Mouse (Mus musculus) hematopoietic stem cell, adult 5-6 weeks (primary cell): Measurements from ENCODE around the gene Pfkfb3. TPM values are rescaled to one million over a fixed set of nuclear protein-coding genes. Genes with fewer than 3 reads are reported as not detected.

Source experiments
- ATAC-seq, 2 experiments: fragments of 125-278 bp in 1 of 2; replicated peaks in 1 of 2; 2 replicates each; pipeline ENCODE4 v1.8.0; 2016 to 2017; ENCODE audit warnings: inconsistent platforms in 2 of 2, mild to moderate bottlenecking in 2 of 2, moderate number of reproducible peaks in 2 of 2, low read depth in 1 of 2, moderate TSS enrichment in 1 of 2; ENCODE audit not compliant: low FRiP score in 2 of 2, poor library complexity in 2 of 2, severe bottlenecking in 2 of 2, insufficient read depth in 1 of 2, low TSS enrichment in 1 of 2
- total RNA-seq: library from RNA; stranded (forward); fragments of 172-1452, 232-1000 nt; gene quantifications from 2 replicates; pipeline ENCODE4 v1.2.3, GENCODE M21; 2017

Pfkfb3 gene
- total RNA-seq, 1 experiment from 2014 or later = 22.7 TPM

GRCm38 (mm10) chr2:11482364-11482763 is 71.5 kb downstream of the Pfkfb3 start:
- ATAC-seq = no peak

- ATAC-seq = no peak
These were observed 74.9 kb downstream of the Pfkfb3 start for GRCm38 (mm10) chr2:11478960-11479359.

GRCm38 (mm10) chr2:11475316-11475715 is 78.6 kb downstream of the Pfkfb3 start:
- ATAC-seq = no peak

GRCm38 (mm10) chr2:11464661-11465099 is 89.2 kb downstream of the Pfkfb3 start:
- no peak for ATAC-seq

- no peak for ATAC-seq
These were observed 92.9 kb downstream of the Pfkfb3 start for GRCm38 (mm10) chr2:11460976-11461375.

GRCm38 (mm10) chr2:11458494-11458893 is 95.4 kb downstream of the Pfkfb3 start:
- no peak for ATAC-seq

GRCm38 (mm10) chr2:11457904-11458303 is 96.0 kb downstream of the Pfkfb3 start:
- ATAC-seq = no peak

GRCm38 (mm10) chr2:11448711-11449110 is 105.2 kb downstream of the Pfkfb3 start:
- ATAC-seq = no peak

- ATAC-seq = no peak
These were observed 106.0 kb downstream of the Pfkfb3 start for GRCm38 (mm10) chr2:11447865-11448264.

GRCm38 (mm10) chr2:11445722-11446121 is 108.2 kb downstream of the Pfkfb3 start:
- no peak for ATAC-seq

GRCm38 (mm10) chr2:11441864-11442263 is 112.0 kb downstream of the Pfkfb3 start:
- peak; percentile 56 to 82; a peak in 3 of 4 replicates for ATAC-seq

GRCm38 (mm10) chr2:11438231-11438954 is 115.5 kb downstream of the Pfkfb3 start:
- no peak for ATAC-seq

GRCm38 (mm10) chr2:11436353-11436752 is 117.5 kb downstream of the Pfkfb3 start:
- no peak for ATAC-seq

GRCm38 (mm10) chr2:11433353-11433752 is 120.5 kb downstream of the Pfkfb3 start:
- ATAC-seq = no peak

GRCm38 (mm10) chr2:11429538-11429937 is 124.3 kb downstream of the Pfkfb3 start:
- ATAC-seq = peak; percentile 96 to 97

- no peak for ATAC-seq
These were observed 125.3 kb downstream of the Pfkfb3 start for GRCm38 (mm10) chr2:11428621-11429020.

- ATAC-seq = no peak
These were observed 126.3 kb downstream of the Pfkfb3 start for GRCm38 (mm10) chr2:11427596-11427995.

- ATAC-seq = no peak
These were observed 127.5 kb downstream of the Pfkfb3 start for GRCm38 (mm10) chr2:11426379-11426778.
